Mouse (Mus musculus) embryonic fibroblast, embryonic 13.5 days (primary cell): ENCODE measurements around the gene Sh3bp5l.

Experiments used
- CTCF ChIP-seq: IDR thresholded peaks from 2 replicates; pipeline ENCODE4 v1.5.1; 2011; ENCODE audit warnings: mild to moderate bottlenecking, control low read depth, low read length, moderate library complexity, borderline replicate concordance; ENCODE audit not compliant: insufficient read depth
- POLR2A ChIP-seq: IDR thresholded peaks from 2 replicates; pipeline ENCODE4 v1.6.1; 2011; ENCODE audit warnings: low read depth, mild to moderate bottlenecking, control low read depth, low read length, moderate library complexity

GRCm38 (mm10) chr11:58334746-58335145, 4.2 kb downstream of the Sh3bp5l start:
- TF ChIP-seq CTCF = no peak
- no peak for TF ChIP-seq POLR2A
